Mouse (Mus musculus) ES-E14 (cell line): ENCODE data around the gene Acvr1b. TPM values are rescaled to one million over a fixed set of nuclear protein-coding genes. Genes with fewer than 3 reads are reported as not detected.

Experiments
- DNase-seq: peaks from one replicate; pipeline ENCODE4 v3.0.0-alpha.2; 2013; ENCODE audit warnings: low read depth, low spot score
- H3K27ac ChIP-seq: 2 replicates; pipeline ENCODE4 v1.5.1; 2012; ENCODE audit warnings: low read depth, mild to moderate bottlenecking, low read length, moderate library complexity, mixed read lengths; ENCODE audit not compliant: poor library complexity, insufficient read depth, severe bottlenecking
- H3K36me3 ChIP-seq: 2 replicates; pipeline ENCODE4 v1.6.1; 2012; ENCODE audit warnings: mild to moderate bottlenecking, low read length, moderate library complexity, mixed read lengths; ENCODE audit not compliant: control insufficient read depth, poor library complexity, insufficient read depth, severe bottlenecking
- H3K4me1 ChIP-seq, 2 experiments: fragments of 150-350 bp in 1 of 2; sonication (generic) in 1 of 2; 2 replicates each; pipeline ENCODE4 v1.6.1; 2012; ENCODE audit warnings: low read length in 2 of 2, mild to moderate bottlenecking in 1 of 2, mixed read lengths in 1 of 2; ENCODE audit not compliant: control insufficient read depth in 2 of 2, insufficient read depth in 2 of 2, poor library complexity in 1 of 2
- H3K4me3 ChIP-seq, 2 experiments: fragments of 150-350 bp in 1 of 2; sonication (generic) in 1 of 2; 2 replicates each; pipeline ENCODE4 v1.5.1; 2012; ENCODE audit warnings: low read length in 2 of 2, low read depth in 1 of 2, mild to moderate bottlenecking in 1 of 2, mixed read lengths in 1 of 2; ENCODE audit not compliant: insufficient read depth in 1 of 2, poor library complexity in 1 of 2, severe bottlenecking in 1 of 2
- H3K9ac ChIP-seq: 2 replicates; pipeline ENCODE4 v1.6.1; 2012; ENCODE audit warnings: low read depth, mild to moderate bottlenecking, low read length, mixed read lengths; ENCODE audit not compliant: poor library complexity, insufficient read depth, severe bottlenecking
- H3K9me3 ChIP-seq: fragments of 150-350 bp; sonication (generic); 2 replicates; pipeline ENCODE4 v1.6.1; 2012; ENCODE audit warnings: low read depth, mild to moderate bottlenecking, low read length; ENCODE audit not compliant: control insufficient read depth, insufficient read depth
- CHD2 ChIP-seq: IDR thresholded peaks from 2 replicates; pipeline ENCODE4 v1.6.1; 2014; ENCODE audit warnings: mild to moderate bottlenecking, low read depth, low read length, inconsistent platforms
- HCFC1 ChIP-seq: IDR thresholded peaks from 2 replicates; pipeline ENCODE4 v1.6.1; 2012; ENCODE audit warnings: low read length, inconsistent platforms, borderline replicate concordance; ENCODE audit not compliant: insufficient read depth
- MAFK ChIP-seq: IDR thresholded peaks from 2 replicates; pipeline ENCODE4 v1.6.1; 2014; ENCODE audit warnings: mild to moderate bottlenecking, low read depth, low read length, inconsistent platforms; ENCODE audit not compliant: insufficient read depth
- ZC3H11A ChIP-seq: IDR thresholded peaks from 2 replicates; pipeline ENCODE4 v1.6.1; 2012; ENCODE audit warnings: low read depth, mild to moderate bottlenecking, inconsistent platforms, low read length, borderline replicate concordance
- ZNF384 ChIP-seq: IDR thresholded peaks from 2 replicates; pipeline ENCODE4 v1.6.1; 2012; ENCODE audit warnings: low read depth, low read length, inconsistent platforms
- in situ Hi-C, 2 experiments: fragments of 600-800 bp; cut with MboI; formaldehyde crosslinking; loops; one replicate each; pipeline ENCODE4 v1.15.1; 2025; ENCODE audit warnings: low sequenced_read_pairs in 2 of 2, inconsistent platforms in 1 of 2; ENCODE audit not compliant: unreplicated experiment in 2 of 2
- total RNA-seq: library from RNA; depleted of rRNA; stranded (reverse); fragments of 300-350 nt; gene quantifications from 2 replicates; pipeline ENCODE4 v1.2.3, GENCODE M21; 2012

The Acvr1b gene
- total RNA-seq, 1 experiment: 26.4 TPM

- H3K9ac ChIP-seq: no peak overlapping the region
- no peak overlapping the region for H3K4me3 ChIP-seq
- DNase-seq: no peak
- in situ Hi-C loops: no loop called here
- H3K9me3 ChIP-seq: no peaks in the 10 kb centered on the region
- peaks cover 7 to 28% of the 10 kb centered on the region in 2 experiments for H3K4me1 ChIP-seq
- TF ChIP-seq ZC3H11A (no peak), ZNF384 (no peak), MAFK (no peak), HCFC1 (no peak), CHD2 (no peak)
- no peaks in the 10 kb centered on the region for H3K36me3 ChIP-seq
- H3K27ac ChIP-seq: no peak overlapping the region
Observed at GRCm38 (mm10) chr15:101135405-101135804, 38.5 kb upstream of the Acvr1b start.

DNA sequence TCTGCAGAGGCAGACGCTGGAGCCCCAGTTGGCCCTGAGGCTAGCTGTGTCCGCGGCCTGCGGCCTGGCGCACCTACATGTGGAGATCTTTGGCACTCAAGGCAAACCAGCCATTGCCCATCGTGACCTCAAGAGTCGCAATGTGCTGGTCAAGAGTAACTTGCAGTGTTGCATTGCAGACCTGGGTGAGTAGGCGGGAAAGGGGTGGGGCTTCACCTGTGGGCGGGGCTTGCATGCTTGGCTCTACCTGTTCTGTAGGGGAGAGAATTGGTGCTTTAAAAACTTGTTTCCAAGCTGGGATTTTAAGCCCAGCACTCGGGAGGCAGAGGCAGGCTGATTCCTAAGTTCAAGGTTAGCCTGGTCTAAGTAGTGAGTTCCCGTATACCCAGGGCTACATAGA, 36.4 kb upstream of the Acvr1b start:
- Histone ChIP-seq H3K9ac (no peak overlapping the region), H3K4me1 (peaks cover 14 to 27% of the 10 kb centered on the region in 2 experiments), H3K36me3 (no peaks in the 10 kb centered on the region), H3K4me3 (peak overlapping the region; percentile 36 to 48; a peak in 3 of 4 replicates), H3K9me3 (no peaks in the 10 kb centered on the region), H3K27ac (no peak overlapping the region)
- in situ Hi-C loops: no loop called here
- TF ChIP-seq MAFK (no peak), ZNF384 (no peak), HCFC1 (no peak), ZC3H11A (no peak), CHD2 (no peak)
- peak; percentile 55 for DNase-seq

DNA sequence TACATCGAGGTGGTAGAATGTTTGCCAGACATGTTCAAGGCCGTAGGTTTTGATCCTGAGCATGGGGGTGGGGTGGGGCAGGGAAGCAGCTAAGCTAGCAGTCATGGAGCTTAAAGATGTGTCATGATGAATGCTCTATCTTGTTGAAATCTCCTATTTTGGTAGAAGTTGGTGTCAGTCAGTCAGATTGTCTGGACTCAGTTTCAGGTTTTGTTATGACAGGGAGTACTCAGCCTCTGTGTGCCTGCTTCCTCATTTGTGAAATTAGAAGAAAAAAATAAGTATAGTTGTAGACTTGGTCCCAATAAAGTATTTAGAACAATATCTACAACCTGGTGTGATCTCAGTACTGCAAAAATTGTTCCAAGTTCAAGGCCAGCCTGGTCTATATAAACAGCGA, 35.2 kb upstream of the Acvr1b start:
- no peaks in the 10 kb centered on the region for H3K36me3 ChIP-seq
- no peaks in the 10 kb centered on the region for H3K9me3 ChIP-seq
- no peak overlapping the region for H3K4me3 ChIP-seq
- no peak overlapping the region for H3K9ac ChIP-seq
- in situ Hi-C loops: no loop called here
- no peak overlapping the region for H3K27ac ChIP-seq
- no peak for TF ChIP-seq ZNF384
- TF ChIP-seq ZC3H11A: no peak
- no peak for TF ChIP-seq HCFC1
- TF ChIP-seq MAFK: no peak
- no peak for TF ChIP-seq CHD2
- peaks cover 14 to 27% of the 10 kb centered on the region in 2 experiments for H3K4me1 ChIP-seq
- DNase-seq: no peak

GRCm38 (mm10) chr15:101139885-101140284, 34.0 kb upstream of the Acvr1b start:
- Histone ChIP-seq H3K9me3 (no peaks in the 10 kb centered on the region), H3K27ac (no peak overlapping the region), H3K4me1 (peaks cover 20 to 26% of the 10 kb centered on the region in 2 experiments), H3K4me3 (no peak overlapping the region), H3K9ac (no peak overlapping the region; the same call in 1 of the 2 replicates), H3K36me3 (no peaks in the 10 kb centered on the region)
- in situ Hi-C loops: no loop called here
- DNase-seq: no peak
- no peak for TF ChIP-seq CHD2
- TF ChIP-seq HCFC1: no peak
- TF ChIP-seq ZC3H11A: no peak
- TF ChIP-seq ZNF384: no peak
- no peak for TF ChIP-seq MAFK

DNA sequence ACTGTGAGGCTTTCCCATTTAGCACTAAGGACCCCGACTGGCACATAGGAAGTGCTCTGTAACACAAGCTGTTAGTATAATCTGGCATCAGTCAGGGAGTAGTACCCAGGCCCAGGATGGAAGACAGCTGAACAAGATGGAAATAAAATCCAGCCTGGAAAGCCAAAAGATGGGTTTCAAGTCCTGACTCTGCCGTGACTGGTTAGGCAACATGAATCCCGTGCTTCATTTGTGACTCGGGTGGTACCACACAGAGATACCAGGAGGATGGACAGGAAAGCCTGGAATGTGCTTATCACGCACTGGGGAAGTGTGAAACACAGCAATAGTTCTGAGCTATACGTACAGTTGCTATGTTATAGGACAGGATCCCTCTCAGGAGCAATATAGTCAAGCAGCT, 33.3 kb upstream of the Acvr1b start:
- TF ChIP-seq ZC3H11A (no peak), HCFC1 (no peak), ZNF384 (no peak), CHD2 (no peak), MAFK (no peak)
- H3K4me1 ChIP-seq: peaks cover 20 to 28% of the 10 kb centered on the region in 2 experiments
- no peaks in the 10 kb centered on the region for H3K36me3 ChIP-seq
- H3K9ac ChIP-seq: no peak overlapping the region
- peak overlapping the region in 1 of 2 experiments; percentile 46; a peak in 1 of 4 replicates for H3K4me3 ChIP-seq
- no peak for DNase-seq
- in situ Hi-C loops: no loop called here
- H3K27ac ChIP-seq: no peak overlapping the region
- H3K9me3 ChIP-seq: no peaks in the 10 kb centered on the region
